Mouse (Mus musculus) brain, embryonic 14.5 days (tissue): Measurements from ENCODE around the gene Cacna2d2. TPM values are rescaled to one million over a fixed set of nuclear protein-coding genes. Genes with fewer than 3 reads are reported as not detected.

Experiments
- DNase-seq: peaks from one replicate; pipeline ENCODE4 v3.0.0-alpha.2; 2011; ENCODE audit warnings: low read depth
- CTCF ChIP-seq: fragments of 200-500 bp; IDR thresholded peaks from 2 replicates; pipeline ENCODE4 v1.5.1; 2012; ENCODE audit warnings: inconsistent platforms, mild to moderate bottlenecking, moderate library complexity, borderline replicate concordance; ENCODE audit not compliant: insufficient read depth, insufficient read length; ENCODE audit errors: extremely low read depth
- POLR2A ChIP-seq: fragments of 200-500 bp; IDR thresholded peaks from 2 replicates; pipeline ENCODE4 v1.6.1; 2012; ENCODE audit warnings: mild to moderate bottlenecking, inconsistent platforms, borderline replicate concordance; ENCODE audit not compliant: poor library complexity, insufficient read depth, insufficient read length, severe bottlenecking; ENCODE audit errors: extremely low read depth
- polyA plus RNA-seq: library from polyadenylated mRNA; depleted of rRNA; stranded (reverse); fragments of >200 nt; gene quantifications from 2 replicates; pipeline ENCODE4 v1.2.3, GENCODE M21; 2012

The Cacna2d2 gene
- polyA plus RNA-seq, 1 experiment = 143 TPM

- TF ChIP-seq CTCF = no peak
- TF ChIP-seq POLR2A = no peak
- no peak for DNase-seq
These were observed 139.3 kb downstream of the Cacna2d2 start for GRCm38 (mm10) chr9:107538711-107539110.

DNA sequence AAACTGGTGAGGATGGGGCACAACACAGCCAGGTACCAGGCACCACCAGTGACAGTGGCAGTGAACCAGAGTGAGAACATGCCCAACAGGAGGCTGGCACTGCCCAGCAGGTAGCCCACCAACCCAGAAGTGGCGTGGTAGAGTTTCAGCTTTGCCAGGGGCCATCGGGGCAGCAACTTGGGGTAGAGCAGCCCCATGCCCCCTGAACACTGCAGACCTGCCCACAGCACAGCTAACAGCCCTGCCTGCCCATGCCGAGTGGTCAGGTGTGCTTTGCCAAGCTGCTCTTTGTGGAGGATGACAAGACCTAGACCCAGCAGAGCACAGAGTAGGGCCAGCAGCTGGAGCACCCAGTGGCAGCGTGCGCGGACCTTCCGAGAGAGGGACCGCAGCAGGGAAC lies 140.5 kb downstream of the Cacna2d2 start:
- no peak for DNase-seq
- TF ChIP-seq CTCF (no peak), POLR2A (no peak)

DNA sequence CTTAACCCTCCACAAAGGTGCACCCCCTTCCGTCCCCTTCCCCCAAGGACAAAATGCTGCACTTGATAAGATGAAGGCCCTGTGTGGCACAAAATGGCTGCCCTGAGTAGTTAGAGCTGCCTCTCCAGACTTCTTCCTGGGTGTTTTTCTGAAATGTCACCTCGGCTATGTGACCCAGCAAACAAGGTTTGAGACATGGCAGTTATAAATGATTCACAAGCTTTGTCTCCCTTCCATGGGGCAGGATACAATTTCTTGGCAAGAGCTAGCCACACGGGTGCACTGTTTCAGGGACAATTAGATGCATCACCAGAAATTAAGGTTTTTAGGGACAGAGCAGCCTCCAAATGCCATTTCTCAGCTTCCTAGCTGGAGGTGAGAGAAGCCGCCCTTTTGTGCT lies 141.0 kb downstream of the Cacna2d2 start:
- TF ChIP-seq POLR2A = no peak
- no peak for TF ChIP-seq CTCF
- no peak for DNase-seq

DNA sequence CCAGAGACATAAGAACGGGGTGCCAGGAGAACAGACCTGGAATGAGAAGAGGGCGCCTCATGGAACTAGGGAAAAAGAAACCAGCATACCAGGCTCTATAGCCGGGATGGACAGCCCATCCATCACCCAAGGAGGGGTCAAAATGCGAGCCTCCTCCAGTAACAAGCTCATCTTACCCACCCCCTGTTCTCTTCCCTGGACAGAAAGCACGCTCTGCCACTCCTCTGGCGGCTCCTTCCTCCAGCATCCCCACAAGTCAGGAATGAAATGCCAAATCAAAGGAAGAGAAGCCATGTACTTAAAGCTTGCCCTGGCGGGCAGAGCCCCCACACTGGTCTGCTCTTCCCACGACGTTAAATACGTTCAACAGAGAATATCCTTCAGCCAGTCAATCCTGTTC lies 141.6 kb downstream of the Cacna2d2 start:
- TF ChIP-seq POLR2A = no peak
- TF ChIP-seq CTCF = no peak
- no peak for DNase-seq

- no peak for TF ChIP-seq CTCF
- peak; percentile 16; the same call in 1 of the 2 replicates for TF ChIP-seq POLR2A
- DNase-seq = peak; percentile 98
These were observed 142.3 kb downstream of the Cacna2d2 start, which contains the start of the genes Cyb561d2 and Nprl2 for GRCm38 (mm10) chr9:107541474-107542351. Cyb561d2 (minus strand) TSS chr9:107542193. Nprl2 (plus strand) TSS chr9:107542226.

DNA sequence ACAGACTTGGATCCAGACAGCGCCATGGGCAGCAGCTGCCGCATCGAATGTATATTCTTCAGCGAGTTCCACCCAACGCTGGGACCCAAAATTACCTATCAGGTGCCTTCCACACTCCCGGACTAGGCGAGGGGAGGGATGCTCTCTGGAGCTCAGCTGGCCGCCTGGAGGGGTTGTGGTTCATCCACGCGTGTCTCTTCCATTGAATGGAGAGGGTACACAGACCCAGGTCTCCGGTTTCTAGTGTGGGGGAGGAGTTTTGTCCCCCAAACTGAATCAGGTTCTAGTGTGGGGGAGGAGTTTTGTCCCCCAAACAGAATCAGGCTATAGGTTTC lies 142.9 kb downstream of the Cacna2d2 start:
- no peak for DNase-seq
- TF ChIP-seq POLR2A (no peak), CTCF (no peak)

DNA sequence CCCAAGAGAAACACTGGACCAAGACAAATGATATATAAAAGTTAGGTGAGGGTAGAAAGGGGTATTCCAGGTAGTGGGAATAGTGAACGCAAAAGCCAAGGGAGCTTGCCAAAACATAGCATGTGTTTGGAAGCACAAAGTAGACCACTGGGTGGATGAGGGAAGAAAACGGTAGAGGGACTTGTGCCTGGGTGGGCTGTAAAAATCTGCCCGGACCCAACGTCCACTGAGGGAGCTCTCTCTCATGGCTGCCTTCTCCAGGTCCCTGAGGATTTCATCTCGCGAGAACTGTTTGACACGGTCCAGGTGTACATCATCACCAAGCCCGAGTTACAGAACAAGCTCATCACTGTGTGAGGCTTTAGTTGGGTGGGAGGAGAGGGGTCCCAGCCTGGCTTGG lies 143.3 kb downstream of the Cacna2d2 start:
- no peak for DNase-seq
- no peak for TF ChIP-seq POLR2A
- TF ChIP-seq CTCF = no peak

GRCm38 (mm10) chr9:107543299-107543698 lies 143.9 kb downstream of the Cacna2d2 start:
- TF ChIP-seq CTCF (no peak), POLR2A (no peak)
- no peak for DNase-seq

DNA sequence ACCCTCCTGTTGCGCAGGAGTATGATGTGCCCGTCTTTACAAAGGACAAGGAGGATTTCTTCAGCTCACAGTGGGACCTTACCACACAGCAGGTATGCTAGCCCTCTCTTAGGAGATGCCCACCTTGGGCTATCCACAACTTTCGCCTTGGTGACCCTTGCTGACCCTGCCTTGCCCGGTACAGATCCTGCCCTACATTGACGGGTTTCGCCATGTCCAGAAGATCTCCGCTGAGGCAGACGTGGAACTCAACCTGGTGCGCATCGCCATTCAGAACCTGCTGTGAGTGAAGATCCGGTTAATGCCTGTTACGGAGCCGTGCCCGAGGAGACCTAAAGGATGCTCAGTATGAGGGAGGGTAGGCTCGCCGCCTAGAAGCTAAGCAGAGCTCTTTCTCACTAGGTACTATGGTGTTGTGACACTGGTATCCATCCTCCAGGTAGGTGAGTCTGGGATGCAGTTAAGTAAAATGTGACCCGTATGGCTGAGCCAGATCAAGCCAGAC lies 144.8 kb downstream of the Cacna2d2 start:
- DNase-seq = no peak
- TF ChIP-seq CTCF (no peak), POLR2A (no peak)

DNA sequence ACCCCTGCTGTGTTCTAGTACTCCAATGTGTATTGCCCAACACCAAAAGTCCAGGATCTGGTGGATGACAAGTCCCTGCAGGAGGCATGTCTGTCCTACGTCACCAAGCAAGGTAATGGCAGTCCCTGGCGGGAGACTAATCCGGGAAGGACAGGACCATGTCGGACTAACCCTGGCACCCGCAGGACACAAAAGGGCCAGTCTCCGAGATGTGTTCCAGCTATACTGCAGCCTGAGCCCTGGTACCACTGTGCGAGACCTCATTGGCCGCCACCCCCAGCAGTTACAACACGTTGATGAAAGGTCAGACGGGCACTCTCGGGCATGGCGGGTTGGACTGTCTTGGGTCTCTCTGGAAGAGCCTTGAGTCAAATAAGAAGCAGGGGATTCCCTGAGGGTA lies 145.3 kb downstream of the Cacna2d2 start:
- TF ChIP-seq POLR2A (no peak), CTCF (no peak)
- DNase-seq = no peak

- TF ChIP-seq POLR2A (no peak), CTCF (no peak)
- no peak for DNase-seq
These were observed 145.8 kb downstream of the Cacna2d2 start for GRCm38 (mm10) chr9:107545199-107545598.

- peak; percentile 94 for TF ChIP-seq CTCF
- TF ChIP-seq POLR2A = no peak
These were observed 146.2 kb downstream of the Cacna2d2 start for GRCm38 (mm10) chr9:107545602-107546001.

More at GRCm38 (mm10) chr9:107545602-107546001, 146.2 kb downstream of the Cacna2d2 start:
- peak; percentile 81 for DNase-seq
